Mouse (Mus musculus): ENCODE data around the gene Ubb.
A peak's percentile ranks its signal among the peaks of the same experiment; 100 is the strongest.

Ubb gene

GRCm38 (mm10) chr11:62589391-62589790 lies 38.4 kb downstream of the Ubb start:
- DNase-seq: no peak

GRCm38 (mm10) chr11:62591026-62591425 lies 40.1 kb downstream of the Ubb start:
- DNase-seq: no peak

- peak; percentile 25 for DNase-seq
Observed at GRCm38 (mm10) chr11:62591904-62592575, 41.1 kb downstream of the Ubb start.

- peak; percentile 21 for DNase-seq
Observed at GRCm38 (mm10) chr11:62598571-62598970, 47.6 kb downstream of the Ubb start.

- DNase-seq: no peak
Observed at GRCm38 (mm10) chr11:62601732-62602618, 51.0 kb downstream of the Ubb start.

All from lung, postnatal 14 days (tissue).